Mouse (Mus musculus): ENCODE data around the gene C2cd4c.

- TF ChIP-seq CTCF (conservative IDR thresholded peaks at IDR 0.05; ENCODE audit: insufficient read depth, insufficient read length, low read depth, low read length) = no peak
- TF ChIP-seq POLR2A (IDR thresholded peaks at IDR 0.05; ENCODE audit: low read depth, low read length) = no peak
These were observed 449 bp upstream of the C2cd4c start for GRCm38 (mm10) chr10:79614305-79614643.
